Mouse (Mus musculus) liver, adult 2 months (tissue): Measurements from ENCODE around the gene Hint2. TPM values are rescaled to one million over a fixed set of nuclear protein-coding genes. Genes with fewer than 3 reads are reported as not detected.

ENCODE experiments used
- DNase-seq: peaks from one replicate; pipeline ENCODE4 v3.0.0-alpha.2; 2011; ENCODE audit warnings: low read depth, low spot score; ENCODE audit errors: extremely low read depth
- H3K27ac ChIP-seq: fragments of 200-500 bp; replicated peaks from 2 replicates; pipeline ENCODE4 v1.5.1; 2012; ENCODE audit warnings: low read depth, mild to moderate bottlenecking, control low read depth, inconsistent platforms, low read length; ENCODE audit not compliant: insufficient read depth
- H3K27me3 ChIP-seq: fragments of 200-500 bp; 2 replicates; pipeline ENCODE4 v1.6.1; 2012; ENCODE audit warnings: mild to moderate bottlenecking, moderate library complexity, low read length, inconsistent platforms; ENCODE audit not compliant: control insufficient read depth, insufficient read depth
- H3K36me3 ChIP-seq: fragments of 200-500 bp; 2 replicates; pipeline ENCODE4 v1.6.1; 2012; ENCODE audit warnings: low read length, inconsistent platforms; ENCODE audit not compliant: control insufficient read depth, insufficient read depth
- H3K4me1 ChIP-seq: fragments of 200-500 bp; 2 replicates; pipeline ENCODE4 v1.6.1; 2011; ENCODE audit warnings: low read length; ENCODE audit not compliant: control insufficient read depth, insufficient read depth
- H3K4me3 ChIP-seq: fragments of 200-500 bp; 2 replicates; pipeline ENCODE4 v1.5.1; 2011; ENCODE audit warnings: low read depth, mild to moderate bottlenecking, control low read depth, low read length, moderate library complexity; ENCODE audit not compliant: insufficient read depth
- H3K79me2 ChIP-seq: fragments of 200-500 bp; 2 replicates; pipeline ENCODE4 v1.6.1; 2012; ENCODE audit warnings: inconsistent platforms, mild to moderate bottlenecking, low read length, moderate library complexity; ENCODE audit not compliant: control insufficient read depth, insufficient read depth
- H3K9ac ChIP-seq: fragments of 200-500 bp; 2 replicates; pipeline ENCODE4 v1.6.1; 2012; ENCODE audit warnings: low read depth, mild to moderate bottlenecking, control low read depth, inconsistent platforms, low read length
- CTCF ChIP-seq: fragments of 200-500 bp; IDR thresholded peaks from 2 replicates; pipeline ENCODE4 v1.5.1; 2011; ENCODE audit warnings: low read depth, low read length, control low read depth
- POLR2A ChIP-seq: fragments of 200-500 bp; IDR thresholded peaks from 2 replicates; pipeline ENCODE4 v1.6.1; 2011; ENCODE audit warnings: low read length, control low read depth; ENCODE audit not compliant: insufficient read depth; ENCODE audit errors: extremely low read depth
- WGBS: fragments of 180-500 bp; shearing (Covaris S2); methylation state at CpG from one replicate; pipeline ENCODE4 v1.1.7; 2018; 5-methylcytosine and 5-hydroxymethylcytosine counted together
- polyA plus RNA-seq: library from polyadenylated mRNA; depleted of rRNA; stranded (reverse); fragments of >200 nt; gene quantifications from 2 replicates; pipeline ENCODE4 v1.2.3, GENCODE M21; 2012
- total RNA-seq: library from RNA; depleted of rRNA; stranded (reverse); fragments of >200 nt; gene quantifications from 2 replicates; pipeline ENCODE4 v1.2.3, GENCODE M21; 2014

The Hint2 gene
- total and polyA plus RNA-seq, 2 experiments: 215 to 236 TPM

DNA sequence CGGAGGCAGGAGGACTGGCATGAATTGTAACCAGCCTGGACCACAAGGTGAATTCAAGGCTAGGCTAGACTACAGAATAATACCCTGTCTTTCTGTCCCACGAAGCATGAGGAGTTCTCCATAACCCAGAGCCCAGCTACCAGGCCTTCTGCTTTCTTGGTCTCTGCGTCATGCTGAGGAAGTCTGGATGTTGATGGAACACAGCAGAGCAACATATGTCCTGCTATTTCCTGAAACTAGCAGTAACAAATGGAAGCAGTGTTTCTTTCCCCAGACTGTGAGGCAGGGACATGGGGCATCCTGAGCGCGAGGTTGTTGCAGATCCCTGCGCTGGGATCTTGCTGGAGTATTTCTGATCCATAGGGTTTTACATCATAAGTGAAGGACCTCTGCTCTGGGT is 22.3 kb upstream of the Hint2 start:
- WGBS: 93% methylated on average over 6 of the region's 6 CpGs
- H3K27me3 ChIP-seq: no peaks in the 10 kb centered on the region
- H3K9ac ChIP-seq: no peak overlapping the region
- no peak for TF ChIP-seq POLR2A
- TF ChIP-seq CTCF: no peak
- no peaks in the 10 kb centered on the region for H3K4me1 ChIP-seq
- H3K79me2 ChIP-seq: no peaks in the 10 kb centered on the region
- no peak for DNase-seq
- H3K36me3 ChIP-seq: no peaks in the 10 kb centered on the region
- H3K27ac ChIP-seq: no peak overlapping the region
- no peak overlapping the region for H3K4me3 ChIP-seq

DNA sequence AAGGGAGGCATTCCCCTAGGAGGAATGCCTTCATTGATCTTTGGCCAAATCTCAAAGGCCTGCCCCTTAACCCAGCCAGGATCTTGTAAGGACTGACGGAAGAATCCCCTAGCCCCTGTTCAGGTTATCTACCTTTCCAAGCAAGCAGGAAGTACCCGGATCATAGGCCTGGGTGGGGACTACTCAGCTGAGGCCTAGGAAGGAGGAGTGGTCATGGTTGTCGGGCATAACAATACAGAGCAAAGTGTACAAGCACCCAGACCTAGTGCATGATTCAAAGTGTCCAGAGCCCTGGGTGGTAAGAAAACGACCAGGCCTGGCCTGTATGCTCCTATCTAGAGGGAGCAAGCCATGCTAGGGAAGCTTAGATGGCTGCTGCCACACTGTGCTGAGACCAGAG is 19.3 kb upstream of the Hint2 start:
- Histone ChIP-seq H3K4me1 (no peaks in the 10 kb centered on the region), H3K27me3 (no peaks in the 10 kb centered on the region), H3K9ac (no peak overlapping the region), H3K79me2 (no peaks in the 10 kb centered on the region), H3K36me3 (no peaks in the 10 kb centered on the region), H3K4me3 (no peak overlapping the region), H3K27ac (no peak overlapping the region)
- DNase-seq: no peak
- WGBS: 90% methylated on average over 4 of the region's 4 CpGs
- TF ChIP-seq POLR2A (no peak), CTCF (no peak)

GRCm38 (mm10) chr4:43674974-43675373 is 18.7 kb upstream of the Hint2 start:
- Histone ChIP-seq H3K27ac (no peak overlapping the region), H3K36me3 (no peaks in the 10 kb centered on the region), H3K4me1 (no peaks in the 10 kb centered on the region), H3K9ac (no peak overlapping the region), H3K79me2 (no peaks in the 10 kb centered on the region), H3K4me3 (no peak overlapping the region), H3K27me3 (no peaks in the 10 kb centered on the region)
- TF ChIP-seq POLR2A (no peak), CTCF (no peak)
- 42% methylated on average over 5 of the region's 5 CpGs for WGBS
- DNase-seq: no peak

DNA sequence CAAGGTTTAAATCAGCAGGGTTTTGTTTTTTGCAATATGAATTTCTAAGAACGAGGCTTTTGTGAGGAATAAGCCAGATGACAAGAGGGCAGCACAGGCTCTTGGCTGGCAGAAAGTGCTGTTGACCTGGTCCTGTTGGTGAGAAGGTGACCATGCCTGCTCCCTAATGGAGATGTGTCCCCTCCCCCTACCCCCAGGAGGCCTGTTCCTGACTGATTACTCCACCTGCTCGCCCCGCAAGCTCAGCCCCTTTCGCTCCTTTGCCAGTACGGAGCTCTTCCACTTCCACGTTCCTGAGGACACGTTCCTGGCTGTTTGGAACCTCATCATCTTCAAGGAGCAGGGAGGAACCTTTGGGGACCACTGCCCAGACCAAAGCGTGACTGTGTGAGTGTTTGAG is 17.4 kb upstream of the Hint2 start:
- 90% methylated on average over 8 of the region's 8 CpGs for WGBS

GRCm38 (mm10) chr4:43672070-43672469 is 15.8 kb upstream of the Hint2 start:
- 24% methylated on average over 2 of the region's 2 CpGs for WGBS
- DNase-seq: peak; percentile 67
- no peak overlapping the region for H3K9ac ChIP-seq
- H3K36me3 ChIP-seq: no peaks in the 10 kb centered on the region
- TF ChIP-seq POLR2A: no peak
- peak; percentile 75 for TF ChIP-seq CTCF
- no peak overlapping the region for H3K4me3 ChIP-seq
- peaks cover 7% of the 10 kb centered on the region; the same call in 1 of the 2 replicates for H3K4me1 ChIP-seq
- H3K79me2 ChIP-seq: no peaks in the 10 kb centered on the region
- H3K27ac ChIP-seq: no peak overlapping the region
- no peaks in the 10 kb centered on the region for H3K27me3 ChIP-seq

More for the DNA sequence above, 17.4 kb upstream of the Hint2 start:
- Histone ChIP-seq H3K79me2 (no peaks in the 10 kb centered on the region), H3K9ac (no peak overlapping the region), H3K27ac (no peak overlapping the region), H3K4me1 (peaks cover 6% of the 10 kb centered on the region; the same call in 1 of the 2 replicates), H3K27me3 (no peaks in the 10 kb centered on the region), H3K36me3 (no peaks in the 10 kb centered on the region), H3K4me3 (no peak overlapping the region)
- no peak for DNase-seq
- no peak for TF ChIP-seq CTCF
- no peak for TF ChIP-seq POLR2A

GRCm38 (mm10) chr4:43669428-43669794 is 13.1 kb upstream of the Hint2 start:
- Histone ChIP-seq H3K36me3 (no peaks in the 10 kb centered on the region), H3K9ac (peak overlapping the region; percentile 73), H3K4me1 (peaks cover 7% of the 10 kb centered on the region; the same call in 1 of the 2 replicates), H3K79me2 (no peaks in the 10 kb centered on the region), H3K4me3 (peak overlapping the region; percentile 77), H3K27me3 (no peaks in the 10 kb centered on the region), H3K27ac (no peak overlapping the region)
- WGBS: 1% methylated on average over 17 of the region's 25 CpGs
- peak; percentile 66 for DNase-seq
- TF ChIP-seq POLR2A (no peak), CTCF (no peak)
